Mouse (Mus musculus) limb, embryonic 14.5 days (tissue): ENCODE measurements at regions not wholly inside any gene's neighbourhood (a gene's known extent, or its start where the extent isn't known, plus 50 kb on each side); places are given as distances from the start of the nearest gene placed in this dataset.

Source experiments
- ATAC-seq: fragments of 200-750 bp; cut with Nextera tagmentation; 2 replicates; pipeline ENCODE4 v1.8.0; 2017; ENCODE audit warnings: low read depth, moderate number of reproducible peaks, moderate TSS enrichment; ENCODE audit not compliant: low FRiP score
- DNase-seq: peaks from one replicate; pipeline ENCODE4 v3.0.0-alpha.2; 2015; ENCODE audit warnings: low spot score
- H3K27ac ChIP-seq: fragments of 300-500 bp; sonication (generic); replicated peaks from 2 replicates; pipeline ENCODE4 v1.5.1; 2014; ENCODE audit warnings: low read depth, mild to moderate bottlenecking, low read length, moderate library complexity, mixed read lengths
- H3K27me3 ChIP-seq: fragments of 300-500 bp; sonication (generic); 2 replicates; pipeline ENCODE4 v1.6.1; 2014; ENCODE audit warnings: low read length, mixed read lengths; ENCODE audit not compliant: control insufficient read depth, insufficient read depth
- H3K36me3 ChIP-seq: fragments of 300-500 bp; sonication (generic); 2 replicates; pipeline ENCODE4 v1.6.1; 2014; ENCODE audit warnings: mild to moderate bottlenecking, low read length, moderate library complexity, mixed read lengths; ENCODE audit not compliant: control insufficient read depth, insufficient read depth
- H3K4me1 ChIP-seq: fragments of 300-500 bp; sonication (generic); 2 replicates; pipeline ENCODE4 v1.6.1; 2014; ENCODE audit warnings: antibody characterized with exemption, low read length, mixed read lengths; ENCODE audit not compliant: control insufficient read depth, insufficient read depth
- H3K4me2 ChIP-seq: fragments of 300-500 bp; sonication (generic); replicated peaks from 2 replicates; pipeline ENCODE4 v1.6.1; 2014; ENCODE audit warnings: low read depth, mild to moderate bottlenecking, low read length, moderate library complexity; ENCODE audit not compliant: severe bottlenecking
- H3K4me3 ChIP-seq: fragments of 300-500 bp; sonication (generic); replicated peaks from 2 replicates; pipeline ENCODE4 v1.5.1; 2014; ENCODE audit warnings: low read length
- H3K9ac ChIP-seq: fragments of 300-500 bp; sonication (generic); 2 replicates; pipeline ENCODE4 v1.6.1; 2014; ENCODE audit warnings: mild to moderate bottlenecking, low read depth, low read length, moderate library complexity; ENCODE audit not compliant: severe bottlenecking
- H3K9me3 ChIP-seq: fragments of 300-500 bp; sonication (generic); 2 replicates; pipeline ENCODE4 v1.6.1; 2016; ENCODE audit warnings: low read length; ENCODE audit not compliant: control insufficient read depth
- POLR2A ChIP-seq: fragments of 200-500 bp; IDR thresholded peaks from 2 replicates; pipeline ENCODE4 v1.8.0; 2012; ENCODE audit warnings: inconsistent platforms, mild to moderate bottlenecking, moderate library complexity, borderline replicate concordance; ENCODE audit not compliant: insufficient read depth, insufficient read length; ENCODE audit errors: extremely low read depth
- WGBS: fragments of 180-500 bp; shearing (Covaris S2); extraction: QIAGEN DNeasy Blood & Tissue Kit; methylation state at CpG from one replicate; pipeline ENCODE4 v1.1.7; 2014; 5-methylcytosine and 5-hydroxymethylcytosine counted together

GRCm38 (mm10) chr7:73856908-73857307 is 116.8 kb downstream of the Fam174b start:
- Histone ChIP-seq H3K36me3 (no peaks in the 10 kb centered on the region), H3K27me3 (no peaks in the 10 kb centered on the region), H3K27ac (no peak overlapping the region), H3K4me2 (no peak overlapping the region), H3K4me1 (no peaks in the 10 kb centered on the region), H3K9me3 (no peaks in the 10 kb centered on the region), H3K9ac (no peak overlapping the region), H3K4me3 (no peak overlapping the region)
- DNase-seq, result no peak
- no peak for TF ChIP-seq POLR2A
- no peak for ATAC-seq
- 75% methylated on average over 6 of the region's 6 CpGs for WGBS

GRCm38 (mm10) chr7:73865086-73865485 is 125.0 kb downstream of the Fam174b start:
- TF ChIP-seq POLR2A, result no peak
- no peak for DNase-seq
- no peaks in the 10 kb centered on the region for H3K9me3 ChIP-seq
- no peak overlapping the region for H3K27ac ChIP-seq
- H3K27me3 ChIP-seq, result no peaks in the 10 kb centered on the region
- no peaks in the 10 kb centered on the region for H3K4me1 ChIP-seq
- 66% methylated on average over 5 of the region's 5 CpGs for WGBS
- no peak for ATAC-seq
- H3K4me3 ChIP-seq, result no peak overlapping the region
- no peak overlapping the region for H3K4me2 ChIP-seq
- H3K36me3 ChIP-seq, result no peaks in the 10 kb centered on the region
- H3K9ac ChIP-seq, result no peak overlapping the region

- whole genome bisulfite sequencing, result 80% methylated on average over 2 of the region's 2 CpGs
- H3K9me3 ChIP-seq, result no peaks in the 10 kb centered on the region
- no peak overlapping the region for H3K4me3 ChIP-seq
- H3K4me2 ChIP-seq, result no peak overlapping the region
- no peak for TF ChIP-seq POLR2A
- H3K9ac ChIP-seq, result no peak overlapping the region
- no peaks in the 10 kb centered on the region for H3K36me3 ChIP-seq
- DNase-seq (no peak), ATAC-seq (no peak)
- H3K27ac ChIP-seq, result no peak overlapping the region
- no peaks in the 10 kb centered on the region for H3K4me1 ChIP-seq
- no peaks in the 10 kb centered on the region for H3K27me3 ChIP-seq
These were observed 132.1 kb downstream of the Fam174b start for GRCm38 (mm10) chr7:73872181-73872580.

DNA sequence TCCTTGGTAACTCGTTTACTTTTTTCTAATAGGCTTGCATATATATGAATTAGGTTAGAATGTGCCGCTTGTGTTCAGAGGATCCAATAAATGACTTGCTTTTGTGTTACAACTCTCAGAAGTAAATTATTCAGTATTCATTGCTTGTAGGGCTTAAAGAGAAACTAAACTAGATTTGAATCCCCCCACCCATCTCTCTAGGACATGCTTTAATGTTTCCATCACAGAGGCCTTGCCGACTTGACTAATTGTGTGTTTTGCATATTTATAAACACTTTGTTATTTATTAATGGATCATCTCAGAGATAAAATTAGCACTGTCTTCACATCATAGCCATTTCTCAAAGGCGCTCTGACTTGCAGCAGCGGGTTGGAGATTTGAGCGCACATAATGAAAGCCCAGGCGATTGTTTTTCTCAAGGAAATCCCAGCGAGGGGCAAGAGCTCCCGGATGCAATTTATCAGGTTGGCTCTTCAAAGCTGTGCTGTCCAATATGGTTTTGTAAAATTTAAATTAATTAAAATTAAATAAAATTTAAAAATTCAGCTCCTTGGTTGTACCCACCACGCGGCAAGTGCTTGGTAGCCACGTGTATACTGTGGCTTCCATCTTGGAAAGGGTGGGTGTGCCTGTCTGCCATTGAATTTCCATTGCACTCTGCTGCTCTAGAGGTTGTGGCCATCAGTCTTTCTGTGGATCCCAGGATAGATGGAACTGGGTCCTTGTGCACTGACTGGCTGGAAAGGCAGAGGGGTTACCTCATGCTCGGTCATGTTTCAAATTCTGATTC is 132.0 kb downstream of the St8sia2 start:
- Histone ChIP-seq H3K4me1 (no peaks in the 10 kb centered on the region), H3K4me2 (no peak overlapping the region), H3K4me3 (no peak overlapping the region), H3K27ac (no peak overlapping the region), H3K36me3 (no peaks in the 10 kb centered on the region), H3K9me3 (no peaks in the 10 kb centered on the region), H3K9ac (no peak overlapping the region), H3K27me3 (no peaks in the 10 kb centered on the region)
- no peak for TF ChIP-seq POLR2A
- DNase-seq (no peak), ATAC-seq (no peak)
- WGBS, result 90% methylated on average over 13 of the region's 13 CpGs

DNA sequence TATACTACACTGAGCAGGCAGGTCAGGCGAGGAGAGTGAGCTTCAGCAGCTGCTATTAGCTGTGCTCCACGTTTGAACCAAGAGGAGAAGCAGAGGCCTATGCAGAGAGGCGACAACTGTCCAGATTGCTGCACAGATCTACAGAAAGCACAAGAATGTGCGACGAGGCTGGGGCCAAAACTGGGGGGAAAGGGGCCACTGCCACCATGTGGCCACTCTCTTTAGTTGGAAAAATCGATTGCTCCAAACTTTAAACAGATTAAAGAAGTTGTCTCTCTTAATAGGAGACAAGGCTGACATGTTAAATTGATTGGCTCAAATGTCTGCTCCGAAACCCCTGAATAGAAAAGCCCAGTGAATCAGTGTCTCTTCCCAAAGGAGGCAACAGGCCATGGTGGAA is 127.3 kb downstream of the St8sia2 start:
- H3K4me2 ChIP-seq, result no peak overlapping the region
- H3K27me3 ChIP-seq, result no peaks in the 10 kb centered on the region
- ATAC-seq, result 0 out of 2 replicates have a peak, but pooled peaks have one; percentile 26
- no peak overlapping the region for H3K4me3 ChIP-seq
- no peak for TF ChIP-seq POLR2A
- no peak overlapping the region for H3K9ac ChIP-seq
- no peaks in the 10 kb centered on the region for H3K9me3 ChIP-seq
- WGBS, result 51% methylated on average over 7 of the region's 7 CpGs
- no peak overlapping the region for H3K27ac ChIP-seq
- peak; percentile 26 for DNase-seq
- H3K4me1 ChIP-seq, result no peaks in the 10 kb centered on the region
- H3K36me3 ChIP-seq, result no peaks in the 10 kb centered on the region
